Mouse (Mus musculus) kidney, postnatal 0 days (tissue): Measurements from ENCODE around the gene Tpsb2. TPM values are rescaled to one million over a fixed set of nuclear protein-coding genes. Genes with fewer than 3 reads are reported as not detected.

ENCODE experiments used
- ATAC-seq: fragments of 200-750 bp; cut with Nextera tagmentation; replicated peaks from 2 replicates; pipeline ENCODE4 v1.8.0; 2017; ENCODE audit warnings: low read depth, moderate number of reproducible peaks, moderate TSS enrichment, moderate library complexity; ENCODE audit not compliant: low FRiP score
- DNase-seq: peaks from one replicate; pipeline ENCODE4 v3.0.0-alpha.2; 2016; ENCODE audit warnings: low spot score
- H3K27ac ChIP-seq: fragments of 300-500 bp; sonication (generic); 2 replicates; pipeline ENCODE4 v1.5.1; 2014; ENCODE audit warnings: mild to moderate bottlenecking
- H3K27me3 ChIP-seq: fragments of 300-500 bp; sonication (generic); 2 replicates; pipeline ENCODE4 v1.6.1; 2014; ENCODE audit warnings: low read length, mixed read lengths; ENCODE audit not compliant: insufficient read depth
- H3K36me3 ChIP-seq: fragments of 300-500 bp; sonication (generic); 2 replicates; pipeline ENCODE4 v1.6.1; 2014; ENCODE audit warnings: low read length, mixed read lengths; ENCODE audit not compliant: insufficient read depth
- H3K4me1 ChIP-seq: fragments of 300-500 bp; sonication (generic); replicated peaks from 2 replicates; pipeline ENCODE4 v1.6.1; 2014; ENCODE audit warnings: antibody characterized with exemption, low read length, mixed read lengths; ENCODE audit not compliant: insufficient read depth
- H3K4me2 ChIP-seq: fragments of 300-500 bp; sonication (generic); 2 replicates; pipeline ENCODE4 v1.6.1; 2014; ENCODE audit warnings: mild to moderate bottlenecking, low read length, moderate library complexity, mixed read lengths
- H3K4me3 ChIP-seq: fragments of 300-500 bp; sonication (generic); replicated peaks from 2 replicates; pipeline ENCODE4 v1.5.1; 2014; ENCODE audit warnings: low read depth, low read length
- H3K9ac ChIP-seq: fragments of 300-500 bp; sonication (generic); 2 replicates; pipeline ENCODE4 v1.6.1; 2014; ENCODE audit warnings: low read depth, low read length
- H3K9me3 ChIP-seq: fragments of 300-500 bp; sonication (generic); replicated peaks from 2 replicates; pipeline ENCODE4 v1.6.1; 2016; ENCODE audit warnings: low read length, inconsistent platforms, mixed read lengths
- CTCF ChIP-seq: IDR thresholded peaks from 2 replicates; pipeline ENCODE4 v1.5.1; 2016; ENCODE audit warnings: antibody characterized with exemption, low read depth, mild to moderate bottlenecking, moderate library complexity
- WGBS: fragments of 180-500 bp; shearing (Covaris S2); extraction: QIAGEN DNeasy Blood & Tissue Kit; methylation state at CpG from one replicate; pipeline ENCODE4 v1.1.7; 2014; 5-methylcytosine and 5-hydroxymethylcytosine counted together
- polyA plus RNA-seq: library from polyadenylated mRNA; unstranded; fragments of >200 nt; fragmentation: Nextera tagmentation; extraction: Ambion mirVana; gene quantifications from 2 replicates; pipeline ENCODE4 v1.2.1, GENCODE M21; 2015

The Tpsb2 gene
- 1.5 and 4.2 TPM in 2 replicates for polyA plus RNA-seq

DNA sequence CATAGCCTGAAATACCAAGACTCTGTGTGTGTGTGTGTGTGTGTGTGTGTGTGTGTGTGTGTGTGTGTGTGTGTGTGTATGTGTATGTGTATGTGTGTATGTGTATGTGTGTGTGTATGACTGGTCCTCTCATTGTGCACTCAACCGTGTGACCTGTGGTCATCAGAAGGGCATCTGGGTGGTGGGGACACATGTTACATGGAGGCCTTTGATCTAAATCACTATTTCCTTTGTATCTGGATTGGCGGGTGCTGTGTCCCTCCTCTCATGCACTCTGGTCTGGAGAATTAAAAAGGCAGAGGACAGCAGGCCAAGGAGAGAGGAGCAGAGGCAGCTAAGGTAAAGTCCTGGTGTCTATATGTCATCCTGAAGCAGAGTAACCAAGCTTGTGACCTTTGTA is at the start of gene Tpsb2:
TSS of gene Tpsb2 (plus strand) at position 301 of the 400 bp plus-strand sequence.
- Histone ChIP-seq H3K27ac (no peak within 1 kb of the TSS), H3K9ac (no peak within 1 kb of the TSS), H3K4me3 (no peak within 1 kb of the TSS), H3K27me3 (no peaks in the 10 kb centered on the region), H3K9me3 (no peaks in the 10 kb centered on the region), H3K4me2 (no peak within 1 kb of the TSS), H3K36me3 (no peaks in the 10 kb centered on the region), H3K4me1 (no peaks in the 10 kb centered on the region)
- no peak for DNase-seq
- 69% methylated on average over 2 of the region's 2 CpGs for WGBS
- ATAC-seq, result no peak
- TF ChIP-seq CTCF, result no peak

DNA sequence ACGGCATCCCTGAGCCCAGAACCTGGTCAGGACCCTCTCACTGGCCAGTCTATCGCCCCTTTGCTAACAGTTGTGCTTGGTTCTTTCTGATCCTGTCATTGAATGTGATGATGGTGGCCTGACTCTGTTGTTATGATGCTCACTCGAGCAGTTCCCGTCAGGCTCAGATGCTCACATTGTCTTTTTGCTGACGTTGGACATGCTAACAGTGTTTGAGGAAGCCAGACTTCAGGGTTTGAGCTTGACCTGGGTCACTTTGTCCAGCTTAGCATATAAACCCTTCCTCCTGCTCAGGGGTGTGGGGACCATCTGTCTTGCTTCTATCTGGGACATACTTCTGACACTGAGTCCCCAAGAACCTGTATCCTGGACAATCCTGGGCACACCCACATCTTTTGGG is 47.8 kb upstream of the Tpsb2 start, which contains the start of gene Prss29:
TSS of gene Prss29 (plus strand) at position 301 of the 400 bp plus-strand sequence.
- Histone ChIP-seq H3K36me3 (no peaks in the 10 kb centered on the region), H3K9ac (no peak within 1 kb of the TSS), H3K4me2 (no peak within 1 kb of the TSS), H3K27ac (no peak within 1 kb of the TSS), H3K27me3 (no peaks in the 10 kb centered on the region), H3K4me1 (no peaks in the 10 kb centered on the region), H3K4me3 (no peak within 1 kb of the TSS), H3K9me3 (no peaks in the 10 kb centered on the region)
- ATAC-seq (no peak), DNase-seq (no peak)
- WGBS, result 76% methylated on average over 5 of the region's 5 CpGs
- no peak for TF ChIP-seq CTCF

- H3K4me2 ChIP-seq, result no peak overlapping the region
- H3K27me3 ChIP-seq, result no peaks in the 10 kb centered on the region
- H3K27ac ChIP-seq, result no peak overlapping the region
- H3K9me3 ChIP-seq, result no peaks in the 10 kb centered on the region
- H3K4me1 ChIP-seq, result no peaks in the 10 kb centered on the region
- no peak for TF ChIP-seq CTCF
- no peak overlapping the region for H3K9ac ChIP-seq
- ATAC-seq, result no peak
- no peak overlapping the region for H3K4me3 ChIP-seq
- no peak for DNase-seq
- whole genome bisulfite sequencing, result 85% methylated on average over 8 of the region's 8 CpGs
- H3K36me3 ChIP-seq, result no peaks in the 10 kb centered on the region
Observed at GRCm38 (mm10) chr17:25320819-25321218, 45.3 kb upstream of the Tpsb2 start.

GRCm38 (mm10) chr17:25322930-25323329 is 43.2 kb upstream of the Tpsb2 start:
- Histone ChIP-seq H3K9ac (no peak overlapping the region), H3K4me2 (no peak overlapping the region), H3K4me3 (no peak overlapping the region), H3K27me3 (no peaks in the 10 kb centered on the region), H3K4me1 (no peaks in the 10 kb centered on the region), H3K36me3 (no peaks in the 10 kb centered on the region), H3K27ac (no peak overlapping the region), H3K9me3 (no peaks in the 10 kb centered on the region)
- 12% methylated on average over 2 of the region's 2 CpGs for WGBS
- no peak for TF ChIP-seq CTCF
- DNase-seq, result no peak
- ATAC-seq, result no peak

GRCm38 (mm10) chr17:25332321-25332720 is 33.8 kb upstream of the Tpsb2 start:
- DNase-seq (no peak), ATAC-seq (no peak)
- no peaks in the 10 kb centered on the region for H3K27me3 ChIP-seq
- H3K9me3 ChIP-seq, result no peaks in the 10 kb centered on the region
- TF ChIP-seq CTCF, result no peak
- H3K4me1 ChIP-seq, result no peaks in the 10 kb centered on the region
- H3K36me3 ChIP-seq, result no peaks in the 10 kb centered on the region
- no peak overlapping the region for H3K4me2 ChIP-seq
- H3K4me3 ChIP-seq, result no peak overlapping the region
- no peak overlapping the region for H3K9ac ChIP-seq
- WGBS, result 64% methylated on average over 9 of the region's 9 CpGs
- H3K27ac ChIP-seq, result no peak overlapping the region

GRCm38 (mm10) chr17:25333943-25334342 is 32.2 kb upstream of the Tpsb2 start:
- Histone ChIP-seq H3K27me3 (no peaks in the 10 kb centered on the region), H3K4me2 (no peak overlapping the region), H3K4me3 (no peak overlapping the region), H3K27ac (no peak overlapping the region), H3K9me3 (no peaks in the 10 kb centered on the region), H3K4me1 (no peaks in the 10 kb centered on the region), H3K36me3 (no peaks in the 10 kb centered on the region), H3K9ac (no peak overlapping the region)
- no peak; the same call in 1 of the 2 replicates for ATAC-seq
- peak; percentile 98 for TF ChIP-seq CTCF
- peak; percentile 86 for DNase-seq
- 1% methylated on average over 8 of the region's 8 CpGs for WGBS

DNA sequence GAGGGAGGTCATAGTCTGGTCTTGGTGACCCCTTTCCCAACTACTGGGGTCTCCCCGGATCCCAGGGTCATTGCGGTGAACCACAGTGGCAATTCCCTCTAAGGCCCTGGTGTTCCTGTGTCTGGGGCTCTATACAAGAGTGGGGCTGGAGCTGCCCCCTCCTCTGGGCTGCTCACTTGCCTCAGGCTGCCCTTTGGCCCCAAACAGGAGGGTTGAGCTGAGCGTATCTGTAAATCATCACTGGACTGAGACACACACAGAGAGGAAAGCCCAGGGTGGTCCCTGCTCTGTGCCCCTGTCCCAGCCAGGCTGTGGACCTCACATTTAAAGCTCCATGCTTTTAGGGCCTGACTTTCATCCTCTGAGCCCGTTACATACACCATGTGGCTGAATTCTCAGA is 27.9 kb upstream of the Tpsb2 start:
- no peaks in the 10 kb centered on the region for H3K9me3 ChIP-seq
- H3K27ac ChIP-seq, result no peak overlapping the region
- no peak overlapping the region for H3K4me3 ChIP-seq
- no peaks in the 10 kb centered on the region for H3K4me1 ChIP-seq
- no peaks in the 10 kb centered on the region for H3K36me3 ChIP-seq
- H3K9ac ChIP-seq, result no peak overlapping the region
- H3K27me3 ChIP-seq, result no peaks in the 10 kb centered on the region
- no peak overlapping the region for H3K4me2 ChIP-seq
- DNase-seq (no peak), ATAC-seq (no peak)
- no peak for TF ChIP-seq CTCF
- WGBS, result 76% methylated on average over 4 of the region's 4 CpGs
